Mouse (Mus musculus): ENCODE data around the gene Rtp3. TPM values are rescaled to one million over a fixed set of nuclear protein-coding genes. Genes with fewer than 3 reads are reported as not detected.

Gene Rtp3
- total RNA-seq, 2 experiments from 2014 or later, result not detected

GRCm38 (mm10) chr9:110984096-110984495 is 6.3 kb downstream of the Rtp3 start:
- ATAC-seq (ENCODE audit: poor library complexity, severe bottlenecking), result no peak

- no peak for ATAC-seq (ENCODE audit: poor library complexity, severe bottlenecking)
Measured at GRCm38 (mm10) chr9:110982351-110982750, 8.0 kb downstream of the Rtp3 start.

- no peak for ATAC-seq (ENCODE audit: poor library complexity, severe bottlenecking)
Measured at GRCm38 (mm10) chr9:110979411-110979810, 11.0 kb downstream of the Rtp3 start.

GRCm38 (mm10) chr9:110965910-110966231 is 24.5 kb downstream of the Rtp3 start:
- ATAC-seq (ENCODE audit: poor library complexity, severe bottlenecking), result no peak

GRCm38 (mm10) chr9:110965062-110965909 is 25.1 kb downstream of the Rtp3 start:
- ATAC-seq (ENCODE audit: poor library complexity, severe bottlenecking), result 0 out of 2 replicates have a peak, but pooled peaks have one; percentile 40

GRCm38 (mm10) chr9:110963566-110964115 is 26.7 kb downstream of the Rtp3 start:
- no peak for ATAC-seq (ENCODE audit: poor library complexity, severe bottlenecking)

GRCm38 (mm10) chr9:110961386-110961785 is 29.0 kb downstream of the Rtp3 start:
- ATAC-seq (ENCODE audit: poor library complexity, severe bottlenecking), result no peak

GRCm38 (mm10) chr9:110960230-110961149 is 29.9 kb downstream of the Rtp3 start:
- no peak for ATAC-seq (ENCODE audit: poor library complexity, severe bottlenecking)

- ATAC-seq (ENCODE audit: poor library complexity, severe bottlenecking), result no peak
Measured at GRCm38 (mm10) chr9:110959669-110960068, 30.7 kb downstream of the Rtp3 start.

GRCm38 (mm10) chr9:110955962-110956361 is 34.4 kb downstream of the Rtp3 start:
- no peak for ATAC-seq (ENCODE audit: poor library complexity, severe bottlenecking)

GRCm38 (mm10) chr9:110954681-110955445 is 35.5 kb downstream of the Rtp3 start:
- ATAC-seq (ENCODE audit: poor library complexity, severe bottlenecking), result no peak

GRCm38 (mm10) chr9:110953550-110954461 is 36.6 kb downstream of the Rtp3 start:
- ATAC-seq (ENCODE audit: poor library complexity, severe bottlenecking), result peak; percentile 25

GRCm38 (mm10) chr9:110952931-110953549 is 37.3 kb downstream of the Rtp3 start:
- no peak for ATAC-seq (ENCODE audit: poor library complexity, severe bottlenecking)

- no peak for ATAC-seq (ENCODE audit: poor library complexity, severe bottlenecking)
Measured at GRCm38 (mm10) chr9:110952398-110952797, 38.0 kb downstream of the Rtp3 start.

- peak; percentile 84 for ATAC-seq (ENCODE audit: poor library complexity, severe bottlenecking)
Measured at GRCm38 (mm10) chr9:110951866-110952265, 38.5 kb downstream of the Rtp3 start.

- ATAC-seq (ENCODE audit: poor library complexity, severe bottlenecking), result peak; percentile 26
Measured at GRCm38 (mm10) chr9:110951397-110951796, 39.0 kb downstream of the Rtp3 start, which contains the start of gene Lrrc2. Lrrc2 (plus strand) TSS chr9:110951545.

- ATAC-seq (ENCODE audit: poor library complexity, severe bottlenecking), result no peak
Measured at GRCm38 (mm10) chr9:110950109-110950508, 40.3 kb downstream of the Rtp3 start.

- no peak for ATAC-seq (ENCODE audit: poor library complexity, severe bottlenecking)
Measured at GRCm38 (mm10) chr9:110948813-110949310, 41.5 kb downstream of the Rtp3 start.

- no peak for ATAC-seq (ENCODE audit: poor library complexity, severe bottlenecking)
Measured at GRCm38 (mm10) chr9:110947900-110948299, 42.5 kb downstream of the Rtp3 start.
